Mouse (Mus musculus) olfactory bulb, adult 2 months (tissue): ENCODE measurements around the gene Acsm3. TPM values are rescaled to one million over a fixed set of nuclear protein-coding genes. Genes with fewer than 3 reads are reported as not detected.

Experiments used
- H3K27ac ChIP-seq: fragments of 200-500 bp; 2 replicates; pipeline ENCODE4 v1.5.1; 2012; ENCODE audit warnings: low read depth, low read length; ENCODE audit not compliant: insufficient read depth
- H3K4me1 ChIP-seq: fragments of 200-500 bp; 2 replicates; pipeline ENCODE4 v1.6.1; 2012; ENCODE audit warnings: low read length; ENCODE audit not compliant: control insufficient read depth, insufficient read depth
- H3K4me3 ChIP-seq: fragments of 200-500 bp; 2 replicates; pipeline ENCODE4 v1.5.1; 2012; ENCODE audit warnings: mild to moderate bottlenecking, low read depth, low read length, moderate library complexity; ENCODE audit not compliant: insufficient read depth
- CTCF ChIP-seq: fragments of 200-500 bp; IDR thresholded peaks from 2 replicates; pipeline ENCODE4 v1.5.1; 2012; ENCODE audit warnings: low read depth, mild to moderate bottlenecking, low read length, moderate library complexity; ENCODE audit not compliant: insufficient read depth
- POLR2A ChIP-seq: fragments of 200-500 bp; IDR thresholded peaks from 2 replicates; pipeline ENCODE4 v1.6.1; 2012; ENCODE audit warnings: mild to moderate bottlenecking, low read depth, low read length, moderate library complexity; ENCODE audit not compliant: insufficient read depth
- WGBS: fragments of 180-500 bp; shearing (Covaris S2); methylation state at CpG from one replicate; pipeline ENCODE4 v1.1.7; 2018; 5-methylcytosine and 5-hydroxymethylcytosine counted together
- polyA plus RNA-seq: library from polyadenylated mRNA; stranded (reverse); fragments of >200 nt; gene quantifications from 2 replicates; pipeline ENCODE4 v1.2.4, GENCODE M21; 2012; ENCODE audit warnings: low replicate concordance; ENCODE audit not compliant: missing spikeins, insufficient read depth, insufficient read length

Gene Acsm3
- polyA plus RNA-seq, 1 experiment: not detected

- TF ChIP-seq POLR2A: no peak
- no peak for TF ChIP-seq CTCF
- H3K27ac ChIP-seq: no peak overlapping the region
- peaks cover 4% of the 10 kb centered on the region; the same call in 1 of the 2 replicates for H3K4me1 ChIP-seq
- WGBS: 33% methylated on average over 1 of the region's 1 CpGs
- no peak overlapping the region for H3K4me3 ChIP-seq
Measured at GRCm38 (mm10) chr7:119745869-119746268, 14.9 kb upstream of the Acsm3 start.

GRCm38 (mm10) chr7:119748761-119749160 is 12.0 kb upstream of the Acsm3 start:
- no peak overlapping the region for H3K4me3 ChIP-seq
- WGBS: 85% methylated on average over 2 of the region's 2 CpGs
- peaks cover 4% of the 10 kb centered on the region; the same call in 1 of the 2 replicates for H3K4me1 ChIP-seq
- no peak overlapping the region for H3K27ac ChIP-seq
- TF ChIP-seq POLR2A (no peak), CTCF (no peak)

GRCm38 (mm10) chr7:119749942-119750341 is 10.8 kb upstream of the Acsm3 start:
- no peak for TF ChIP-seq CTCF
- no peak for TF ChIP-seq POLR2A
- Histone ChIP-seq H3K4me1 (no peaks in the 10 kb centered on the region), H3K4me3 (no peak overlapping the region), H3K27ac (no peak overlapping the region)
- 51% methylated on average over 2 of the region's 2 CpGs for WGBS

GRCm38 (mm10) chr7:119753696-119754095 is 7.0 kb upstream of the Acsm3 start:
- no peak for TF ChIP-seq POLR2A
- TF ChIP-seq CTCF: no peak
- Histone ChIP-seq H3K27ac (no peak overlapping the region), H3K4me3 (no peak overlapping the region), H3K4me1 (no peaks in the 10 kb centered on the region)
- WGBS: 92% methylated on average over 1 of the region's 1 CpGs

GRCm38 (mm10) chr7:119762166-119762697 is 1.5 kb downstream of the Acsm3 start:
- WGBS: 56% methylated on average over 4 of the region's 4 CpGs
- Histone ChIP-seq H3K27ac (no peak overlapping the region), H3K4me3 (no peak overlapping the region), H3K4me1 (no peaks in the 10 kb centered on the region)
- TF ChIP-seq POLR2A (no peak), CTCF (no peak)

- 86% methylated on average over 3 of the region's 3 CpGs for WGBS
- no peaks in the 10 kb centered on the region for H3K4me1 ChIP-seq
- no peak for TF ChIP-seq POLR2A
- no peak for TF ChIP-seq CTCF
Measured at GRCm38 (mm10) chr7:119764377-119764776, 3.7 kb downstream of the Acsm3 start.

GRCm38 (mm10) chr7:119766996-119767395 is 6.3 kb downstream of the Acsm3 start:
- Histone ChIP-seq H3K4me3 (no peak overlapping the region), H3K4me1 (no peaks in the 10 kb centered on the region), H3K27ac (no peak overlapping the region)
- TF ChIP-seq CTCF (no peak), POLR2A (no peak)
- 67% methylated on average over 6 of the region's 6 CpGs for WGBS

More at GRCm38 (mm10) chr7:119764377-119764776, 3.7 kb downstream of the Acsm3 start:
- Histone ChIP-seq H3K27ac (no peak overlapping the region), H3K4me3 (no peak overlapping the region)

GRCm38 (mm10) chr7:119769895-119770294 is 9.2 kb downstream of the Acsm3 start:
- no peaks in the 10 kb centered on the region for H3K4me1 ChIP-seq
- no peak overlapping the region for H3K4me3 ChIP-seq
- no peak overlapping the region for H3K27ac ChIP-seq
- 96% methylated on average over 8 of the region's 8 CpGs for WGBS
- TF ChIP-seq POLR2A (no peak), CTCF (no peak)

GRCm38 (mm10) chr7:119783453-119783852 is 22.7 kb downstream of the Acsm3 start:
- WGBS: 96% methylated on average over 2 of the region's 2 CpGs
- no peaks in the 10 kb centered on the region for H3K4me1 ChIP-seq
- TF ChIP-seq POLR2A (no peak), CTCF (no peak)
- H3K27ac ChIP-seq: no peak overlapping the region
- H3K4me3 ChIP-seq: no peak overlapping the region

- Histone ChIP-seq H3K4me1 (no peaks in the 10 kb centered on the region), H3K4me3 (no peak overlapping the region), H3K27ac (no peak overlapping the region)
- TF ChIP-seq POLR2A (no peak), CTCF (no peak)
- 93% methylated on average over 5 of the region's 5 CpGs for WGBS
Measured at GRCm38 (mm10) chr7:119784908-119785307, 24.2 kb downstream of the Acsm3 start.
